Comparison of ENCODE assay signal across 19 mouse cellular contexts in genomic region chr14:20729871-20730270, GRCm38 (mm10). TPM values are rescaled to one million over a fixed set of nuclear protein-coding genes. Genes with fewer than 3 reads are reported as not detected.
DNase-seq lines count a peak whose midpoint lies in the region; TF ChIP-seq lines count a peak whose summit lies in the region.
"Had no signal": no experiment of that assay in that cellular context is flagged by ENCODE, and none has a peak within 500 bp of the region (broad histone marks: within the 10 kb centered on the region; RNA-seq: fewer than 3 reads in every experiment).

No protein-coding gene starts in this region.

- H3K79me2 ChIP-seq in MEL (ENCODE audit: control insufficient read depth, insufficient read depth, low read length, poor library complexity): peaks cover 45% of the 10 kb centered on the region

- H3K27me3 ChIP-seq in MEL (ENCODE audit: control insufficient read depth in 1 of 2, insufficient read depth in 2 of 2, low read length in 2 of 2): no peaks in the 10 kb centered on the region
- H3K27me3 ChIP-seq: forebrain, embryonic 13.5 days; heart, embryonic 13.5 days; hindbrain, embryonic 12.5 days; hindbrain, embryonic 15.5 days had no signal

- no peak for TF ChIP-seq RAD21 in MEL (IDR thresholded peaks at IDR 0.05; ENCODE audit: low read depth, low read length)

- TF ChIP-seq POLR2A in MEL (IDR thresholded peaks at IDR 0.05; ENCODE audit: control insufficient read depth in 1 of 2, insufficient read depth in 1 of 2, low read depth in 1 of 2, low read length in 2 of 2, poor library complexity in 1 of 2): 0 out of 4 replicates have a peak, but pooled peaks of 1 of the 2 experiments have one; percentile 30

- H3K36me3 ChIP-seq in MEL (ENCODE audit: control insufficient read depth in 1 of 2, insufficient read depth in 2 of 2, low read length in 2 of 2): peaks cover 59 to 62% of the 10 kb centered on the region in 2 experiments

- TF ChIP-seq EP300 in MEL (IDR thresholded peaks at IDR 0.05; ENCODE audit: low read depth in 1 of 2, low read length in 2 of 2): no peak

- H3K27ac ChIP-seq in gastrocnemius, adult 2 months: peak overlapping the region; percentile 81
- H3K27ac ChIP-seq in MEL (ENCODE audit: control insufficient read depth, low read depth, low read length): peak overlapping the region; percentile 99
- H3K27ac ChIP-seq: forebrain, embryonic 10.5 days; forebrain, embryonic 13.5 days; heart, embryonic 13.5 days; hindbrain, embryonic 12.5 days; hindbrain, embryonic 15.5 days had no signal

- DNase-seq in gastrocnemius, adult 2 months: no peak
- no peak for DNase-seq in gastrocnemius, postnatal 36 days
- peak; percentile 52 for DNase-seq in ovary, adult 18-20 months (ENCODE audit: low spot score)
- DNase-seq in ovary, postnatal 36 days (ENCODE audit: low spot score): no peak
- no peak for DNase-seq in MEL (ENCODE audit: low read depth, low spot score)
- no peak for DNase-seq in kidney, postnatal 25 days
- no peak for DNase-seq in adrenal gland, adult 18-20 months (ENCODE audit: low spot score in 2 of 2)
- DNase-seq: adrenal gland, adult 8-10 months; adrenal gland, postnatal 36 days; cerebellum, adult 18-20 months; cerebellum, adult 9-10 months; cerebellum, postnatal 14 days; gastrocnemius, postnatal 14 days; heart, adult 18-20 months had no signal

- peak overlapping the region; percentile 96 for H3K9ac ChIP-seq in MEL (ENCODE audit: control insufficient read depth, low read depth, low read length, poor library complexity, severe bottlenecking)
- H3K9ac ChIP-seq: forebrain, embryonic 13.5 days; heart, embryonic 13.5 days; hindbrain, embryonic 12.5 days; hindbrain, embryonic 15.5 days had no signal

- intact Hi-C loops in gastrocnemius, adult 2 months (cut with DNase I): loop anchor here (5.0 kb wide), 1 partner anchor 62 kb away; the partner anchor contains the start of gene Camk2g
- intact Hi-C loops in gastrocnemius, postnatal 36 days (cut with DNase I): no loop called here

- H3K4me1 ChIP-seq in MEL (ENCODE audit: control insufficient read depth in 1 of 2, insufficient read depth in 2 of 2, low read length in 2 of 2): peaks cover 43 to 48% of the 10 kb centered on the region in 2 experiments

- TF ChIP-seq CTCF in gastrocnemius, adult 2 months (IDR thresholded peaks at IDR 0.05): no peak
- no peak for TF ChIP-seq CTCF in MEL (IDR thresholded peaks at IDR 0.05 in 2 of 3, conservative IDR thresholded peaks at IDR 0.05 in 1 of 3; ENCODE audit: control insufficient read depth in 1 of 3, insufficient read depth in 1 of 3, low read depth in 2 of 3, low read length in 3 of 3, poor library complexity in 1 of 3, severe bottlenecking in 1 of 3)

- no peaks in the 10 kb centered on the region for H3K9me3 ChIP-seq in MEL (replicated peaks; ENCODE audit: insufficient read depth, low read length)
- H3K9me3 ChIP-seq: forebrain, embryonic 10.5 days; forebrain, embryonic 13.5 days; heart, embryonic 13.5 days; hindbrain, embryonic 12.5 days; hindbrain, embryonic 15.5 days had no signal

- peak overlapping the region; percentile 47 for H3K4me3 ChIP-seq in gastrocnemius, adult 2 months
- peak overlapping the region; percentile 34 to 67 for H3K4me3 ChIP-seq in MEL (ENCODE audit: control insufficient read depth in 1 of 2, insufficient read depth in 1 of 2, low read depth in 2 of 2, low read length in 2 of 2)
- H3K4me3 ChIP-seq: forebrain, embryonic 10.5 days; forebrain, embryonic 13.5 days; heart, embryonic 13.5 days; hindbrain, embryonic 12.5 days; hindbrain, embryonic 15.5 days had no signal

TF ChIP-seq in MEL, 35 proteins besides CTCF, POLR2A, EP300 and RAD21:
- TF ChIP-seq MYB (IDR thresholded peaks at IDR 0.05; ENCODE audit: low read depth, low read length) (no peak), ZNF384 (IDR thresholded peaks at IDR 0.05; ENCODE audit: low read depth, low read length) (no peak), NELFE (IDR thresholded peaks at IDR 0.05; ENCODE audit: low read depth, low read length) (no peak), TBP (IDR thresholded peaks at IDR 0.05; ENCODE audit: low read depth, low read length) (no peak), POLR2AphosphoS5 (IDR thresholded peaks at IDR 0.05; ENCODE audit: borderline replicate concordance, low read depth, low read length) (no peak), RCOR1 (IDR thresholded peaks at IDR 0.05; ENCODE audit: low read depth, low read length) (0 out of 2 replicates have a peak, but pooled peaks have one; percentile 4), CHD2 (IDR thresholded peaks at IDR 0.05; ENCODE audit: low read length) (no peak), MAX (IDR thresholded peaks at IDR 0.05; ENCODE audit: low read length) (no peak), KAT2A (conservative IDR thresholded peaks at IDR 0.05; ENCODE audit: low read depth, low read length) (no peak), NRF1 (IDR thresholded peaks at IDR 0.05; ENCODE audit: insufficient read depth, low read depth, low read length, poor library complexity, severe bottlenecking) (no peak), ZKSCAN1 (IDR thresholded peaks at IDR 0.05; ENCODE audit: low read depth, low read length) (no peak), ZMIZ1 (IDR thresholded peaks at IDR 0.05; ENCODE audit: low read depth, low read length) (no peak), TCF12 (IDR thresholded peaks at IDR 0.05; ENCODE audit: low read depth, low read length) (0 out of 2 replicates have a peak, but pooled peaks have one; percentile 6)

RNA-seq across cellular contexts. Expression of gene Ndst2, which starts 4.5 kb away (rescaled TPM):
- total RNA-seq in gastrocnemius, adult 2 months (2021): 1 to 10 TPM; 6.2 to 7.1 TPM
- total RNA-seq in gastrocnemius, postnatal 36 days (2021): 1 to 10 TPM; 4.9 to 7.3 TPM
- 34.4 and 39.5 TPM in 2 replicates for total RNA-seq in MEL (2012; rRNA removed)
- 10 to 100 TPM; 37.1 to 54.0 TPM for polyA plus RNA-seq in MEL (2012; ENCODE audit: insufficient read depth in 1 of 2, insufficient read length in 2 of 2, low read depth in 1 of 2, low replicate concordance in 2 of 2, missing spikeins in 1 of 2)
- total RNA-seq in adrenal gland, adult 18-20 months (2021): 10 to 100 TPM; 21.6 to 26.1 TPM

RNA-seq across cellular contexts. Expression of gene Zswim8, which starts 22.5 kb away (rescaled TPM):
- total RNA-seq in gastrocnemius, adult 2 months (2021): 10 to 100 TPM; 35.0 to 37.0 TPM
- total RNA-seq in gastrocnemius, postnatal 36 days (2021): 10 to 100 TPM; 28.5 to 30.6 TPM
- 14.2 and 16.5 TPM in 2 replicates for total RNA-seq in MEL (2012; rRNA removed)
- 10 to 100 TPM in 1 of 2 experiments, not detected in 1; 35.5 TPM for polyA plus RNA-seq in MEL (2012; ENCODE audit: insufficient read depth in 1 of 2, insufficient read length in 2 of 2, low read depth in 1 of 2, low replicate concordance in 2 of 2, missing spikeins in 1 of 2)
- total RNA-seq in adrenal gland, adult 18-20 months (2021): 100 to 1,000 TPM; 129 to 136 TPM

RNA-seq across cellular contexts. Expression of gene Chchd1, which starts 27.1 kb away (rescaled TPM):
- total RNA-seq in gastrocnemius, adult 2 months (2021): 100 to 1,000 TPM; 120 to 152 TPM
- total RNA-seq in gastrocnemius, postnatal 36 days (2021): 100 to 1,000 TPM in 1 of 2 experiments, 10 to 100 TPM in 1; 99.9 to 110 TPM
- 154 and 164 TPM in 2 replicates for total RNA-seq in MEL (2012; rRNA removed)
- polyA plus RNA-seq in MEL (2012; ENCODE audit: insufficient read depth in 1 of 2, insufficient read length in 2 of 2, low read depth in 1 of 2, low replicate concordance in 2 of 2, missing spikeins in 1 of 2): 100 to 1,000 TPM in 1 of 2 experiments, not detected in 1; 136 TPM
- 10 to 100 TPM; 80.8 to 90.3 TPM for total RNA-seq in adrenal gland, adult 18-20 months (2021)

RNA-seq across cellular contexts. Expression of gene Fut11, which starts 35.1 kb away (rescaled TPM):
- 1 to 10 TPM; 1.9 to 3.3 TPM for total RNA-seq in gastrocnemius, adult 2 months (2021)
- 1 to 10 TPM; 2.5 to 2.7 TPM for total RNA-seq in gastrocnemius, postnatal 36 days (2021)
- 0.49 and 0.69 TPM in 2 replicates for total RNA-seq in MEL (2012; rRNA removed)
- polyA plus RNA-seq in MEL (2012; ENCODE audit: insufficient read depth in 1 of 2, insufficient read length in 2 of 2, low read depth in 1 of 2, low replicate concordance in 2 of 2, missing spikeins in 1 of 2): 1 to 10 TPM in 1 of 2 experiments, not detected in 1; 1.8 TPM
- total RNA-seq in adrenal gland, adult 18-20 months (2021): 10 to 100 TPM; 12.2 to 16.8 TPM

RNA-seq across cellular contexts. Expression of gene Sec24c, which starts 55.8 kb away (rescaled TPM):
- total RNA-seq in gastrocnemius, adult 2 months (2021): 10 to 100 TPM; 73.8 to 76.3 TPM
- total RNA-seq in gastrocnemius, postnatal 36 days (2021): 10 to 100 TPM; 71.5 to 73.6 TPM
- 68.5 and 83.9 TPM in 2 replicates for total RNA-seq in MEL (2012; rRNA removed)
- 100 to 1,000 TPM; 121 to 263 TPM for polyA plus RNA-seq in MEL (2012; ENCODE audit: insufficient read depth in 1 of 2, insufficient read length in 2 of 2, low read depth in 1 of 2, low replicate concordance in 2 of 2, missing spikeins in 1 of 2)
- total RNA-seq in adrenal gland, adult 18-20 months (2021): 100 to 1,000 TPM; 120 to 132 TPM
